Mouse (Mus musculus) liver, adult 2 months (tissue): ENCODE data around the gene Dpysl4. TPM values are rescaled to one million over a fixed set of nuclear protein-coding genes. Genes with fewer than 3 reads are reported as not detected.

Experiments
- DNase-seq: peaks from one replicate; pipeline ENCODE4 v3.0.0-alpha.2; 2011; ENCODE audit warnings: low read depth, low spot score; ENCODE audit errors: extremely low read depth
- H3K27ac ChIP-seq: fragments of 200-500 bp; replicated peaks from 2 replicates; pipeline ENCODE4 v1.5.1; 2012; ENCODE audit warnings: low read depth, mild to moderate bottlenecking, control low read depth, inconsistent platforms, low read length; ENCODE audit not compliant: insufficient read depth
- H3K27me3 ChIP-seq: fragments of 200-500 bp; 2 replicates; pipeline ENCODE4 v1.6.1; 2012; ENCODE audit warnings: mild to moderate bottlenecking, moderate library complexity, low read length, inconsistent platforms; ENCODE audit not compliant: control insufficient read depth, insufficient read depth
- H3K36me3 ChIP-seq: fragments of 200-500 bp; 2 replicates; pipeline ENCODE4 v1.6.1; 2012; ENCODE audit warnings: low read length, inconsistent platforms; ENCODE audit not compliant: control insufficient read depth, insufficient read depth
- H3K4me1 ChIP-seq: fragments of 200-500 bp; 2 replicates; pipeline ENCODE4 v1.6.1; 2011; ENCODE audit warnings: low read length; ENCODE audit not compliant: control insufficient read depth, insufficient read depth
- H3K4me3 ChIP-seq: fragments of 200-500 bp; 2 replicates; pipeline ENCODE4 v1.5.1; 2011; ENCODE audit warnings: low read depth, mild to moderate bottlenecking, control low read depth, low read length, moderate library complexity; ENCODE audit not compliant: insufficient read depth
- H3K79me2 ChIP-seq: fragments of 200-500 bp; 2 replicates; pipeline ENCODE4 v1.6.1; 2012; ENCODE audit warnings: inconsistent platforms, mild to moderate bottlenecking, low read length, moderate library complexity; ENCODE audit not compliant: control insufficient read depth, insufficient read depth
- H3K9ac ChIP-seq: fragments of 200-500 bp; 2 replicates; pipeline ENCODE4 v1.6.1; 2012; ENCODE audit warnings: low read depth, mild to moderate bottlenecking, control low read depth, inconsistent platforms, low read length
- CTCF ChIP-seq: fragments of 200-500 bp; IDR thresholded peaks from 2 replicates; pipeline ENCODE4 v1.5.1; 2011; ENCODE audit warnings: low read depth, low read length, control low read depth
- POLR2A ChIP-seq: fragments of 200-500 bp; IDR thresholded peaks from 2 replicates; pipeline ENCODE4 v1.6.1; 2011; ENCODE audit warnings: low read length, control low read depth; ENCODE audit not compliant: insufficient read depth; ENCODE audit errors: extremely low read depth
- WGBS: fragments of 180-500 bp; shearing (Covaris S2); methylation state at CpG from one replicate; pipeline ENCODE4 v1.1.7; 2018; 5-methylcytosine and 5-hydroxymethylcytosine counted together
- polyA plus RNA-seq: library from polyadenylated mRNA; depleted of rRNA; stranded (reverse); fragments of >200 nt; gene quantifications from 2 replicates; pipeline ENCODE4 v1.2.3, GENCODE M21; 2012
- total RNA-seq: library from RNA; depleted of rRNA; stranded (reverse); fragments of >200 nt; gene quantifications from 2 replicates; pipeline ENCODE4 v1.2.3, GENCODE M21; 2014

The Dpysl4 gene
- total and polyA plus RNA-seq, 2 experiments: 0.11 to 0.28 TPM

DNA sequence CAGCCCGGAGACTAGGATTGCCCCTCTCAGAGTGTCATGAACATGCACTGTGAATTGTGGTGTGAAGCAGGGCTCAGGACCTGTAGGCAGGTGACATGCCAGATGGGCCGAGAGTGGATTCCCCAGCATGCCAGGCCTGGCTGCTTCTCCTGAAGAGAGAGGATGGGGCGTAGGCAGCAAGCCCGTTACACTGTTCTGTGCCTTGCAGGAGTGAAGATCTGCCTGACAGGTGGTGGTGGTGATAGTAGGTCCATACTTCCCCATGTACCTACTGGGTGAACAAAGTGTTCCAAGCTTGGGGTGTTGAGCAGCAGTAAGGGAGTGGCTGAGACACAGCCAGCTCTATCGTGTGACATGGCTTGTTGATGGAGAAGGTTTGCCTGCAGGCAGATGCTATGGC lies 7.3 kb downstream of the Dpysl4 start:
- DNase-seq: no peak

DNA sequence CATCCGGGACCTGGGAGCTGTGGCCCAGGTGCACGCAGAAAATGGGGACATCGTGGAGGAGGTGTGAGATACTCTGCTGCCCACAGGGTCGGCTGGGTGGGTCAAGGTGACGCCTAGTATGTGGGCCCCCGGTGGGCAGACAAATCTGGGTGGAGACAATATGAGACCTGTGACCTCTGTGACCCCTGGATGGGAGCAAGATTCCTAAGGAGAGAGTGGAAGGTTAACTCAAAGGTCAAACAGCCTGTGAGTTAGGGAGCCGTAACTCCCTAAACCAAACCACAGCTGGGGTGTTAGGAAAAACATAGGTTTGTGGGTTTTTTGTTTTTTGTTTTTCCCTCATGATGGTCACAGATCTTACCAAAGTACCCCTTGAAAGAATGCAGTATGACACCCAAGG lies 8.0 kb downstream of the Dpysl4 start:
- no peak for TF ChIP-seq CTCF
- no peak for TF ChIP-seq POLR2A
- H3K79me2 ChIP-seq: no peaks in the 10 kb centered on the region
- H3K27ac ChIP-seq: no peak overlapping the region
- H3K4me3 ChIP-seq: no peak overlapping the region
- H3K36me3 ChIP-seq: no peaks in the 10 kb centered on the region
- no peaks in the 10 kb centered on the region for H3K4me1 ChIP-seq
- H3K9ac ChIP-seq: no peak overlapping the region
- 68% methylated on average over 7 of the region's 7 CpGs for WGBS
- DNase-seq: no peak
- H3K27me3 ChIP-seq: no peaks in the 10 kb centered on the region

More for the DNA sequence above, 7.3 kb downstream of the Dpysl4 start:
- H3K27ac ChIP-seq: no peak overlapping the region
- H3K36me3 ChIP-seq: no peaks in the 10 kb centered on the region
- H3K79me2 ChIP-seq: no peaks in the 10 kb centered on the region
- TF ChIP-seq CTCF (no peak), POLR2A (no peak)
- WGBS: 85% methylated on average over 5 of the region's 5 CpGs
- no peak overlapping the region for H3K4me3 ChIP-seq
- H3K27me3 ChIP-seq: no peaks in the 10 kb centered on the region
- no peak overlapping the region for H3K9ac ChIP-seq
- no peaks in the 10 kb centered on the region for H3K4me1 ChIP-seq

DNA sequence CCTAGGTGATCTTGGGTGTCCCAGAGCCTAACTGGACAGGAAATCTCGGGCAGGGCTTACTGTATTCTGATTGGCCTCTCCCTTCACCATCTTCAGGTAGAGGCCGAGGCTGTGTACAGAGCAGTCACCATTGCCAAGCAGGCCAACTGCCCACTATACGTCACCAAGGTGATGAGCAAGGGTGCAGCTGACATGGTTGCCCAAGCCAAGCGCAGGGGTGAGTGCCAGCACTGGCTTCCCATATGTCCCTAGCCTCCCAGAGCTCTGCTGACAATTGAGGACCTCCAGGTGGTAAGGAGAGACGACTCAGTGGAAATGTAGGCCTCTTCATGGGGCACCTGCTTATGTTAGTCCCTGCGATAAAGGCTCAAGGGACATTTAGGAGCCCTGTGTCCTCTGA lies 9.0 kb downstream of the Dpysl4 start:
- no peaks in the 10 kb centered on the region for H3K79me2 ChIP-seq
- no peak for DNase-seq
- H3K9ac ChIP-seq: no peak overlapping the region
- WGBS: 80% methylated on average over 6 of the region's 6 CpGs
- TF ChIP-seq POLR2A (no peak), CTCF (no peak)
- no peaks in the 10 kb centered on the region for H3K4me1 ChIP-seq
- no peaks in the 10 kb centered on the region for H3K27me3 ChIP-seq
- no peak overlapping the region for H3K4me3 ChIP-seq
- no peak overlapping the region for H3K27ac ChIP-seq
- no peaks in the 10 kb centered on the region for H3K36me3 ChIP-seq

DNA sequence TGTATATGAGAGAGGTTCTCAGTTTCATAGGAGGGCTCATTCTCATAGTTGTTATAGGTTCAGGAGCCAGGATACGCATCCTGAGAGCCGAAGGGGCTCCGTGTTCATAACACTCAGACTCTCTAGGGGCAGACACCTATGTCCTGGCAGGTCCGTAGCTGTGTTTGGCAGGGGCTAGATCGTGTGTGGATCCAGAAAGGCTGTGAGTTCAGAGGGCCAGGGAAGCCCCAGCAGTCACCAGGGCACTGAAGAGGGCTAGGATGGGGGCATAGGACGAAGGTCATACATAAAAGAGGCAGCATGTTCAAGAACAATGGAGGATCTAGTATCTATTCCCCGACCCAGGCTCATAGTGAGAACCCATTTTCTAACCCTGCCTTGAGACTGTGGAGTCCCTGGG lies 9.5 kb downstream of the Dpysl4 start:
- no peak overlapping the region for H3K27ac ChIP-seq
- DNase-seq: no peak

DNA sequence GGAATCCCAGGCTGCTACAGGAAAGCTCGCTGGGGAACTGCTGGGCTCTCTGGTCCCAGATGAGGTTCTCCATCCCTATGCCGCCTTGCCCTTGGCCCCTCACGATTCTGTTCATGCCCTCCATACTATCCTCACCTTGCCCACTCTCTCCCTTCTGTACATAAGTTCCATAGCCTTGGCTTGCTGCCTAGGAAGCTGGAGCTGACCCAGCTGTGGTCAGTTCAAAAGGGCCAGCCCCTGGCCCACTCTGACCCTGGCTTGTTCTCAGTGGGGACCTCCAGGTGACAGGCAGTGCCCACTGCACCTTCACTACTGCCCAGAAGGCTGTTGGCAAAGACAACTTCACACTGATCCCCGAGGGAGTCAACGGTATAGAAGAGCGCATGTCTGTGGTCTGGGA lies 10.6 kb downstream of the Dpysl4 start:
- WGBS: 88% methylated on average over 6 of the region's 6 CpGs
- H3K27ac ChIP-seq: no peak overlapping the region
- no peak overlapping the region for H3K9ac ChIP-seq
- DNase-seq: no peak
- no peaks in the 10 kb centered on the region for H3K36me3 ChIP-seq
- H3K27me3 ChIP-seq: no peaks in the 10 kb centered on the region
- no peaks in the 10 kb centered on the region for H3K79me2 ChIP-seq
- TF ChIP-seq POLR2A: no peak
- TF ChIP-seq CTCF: no peak
- no peaks in the 10 kb centered on the region for H3K4me1 ChIP-seq
- H3K4me3 ChIP-seq: no peak overlapping the region

More for the DNA sequence above, 9.5 kb downstream of the Dpysl4 start:
- Histone ChIP-seq H3K4me3 (no peak overlapping the region), H3K4me1 (no peaks in the 10 kb centered on the region), H3K9ac (no peak overlapping the region), H3K36me3 (no peaks in the 10 kb centered on the region), H3K27me3 (no peaks in the 10 kb centered on the region), H3K79me2 (no peaks in the 10 kb centered on the region)
- WGBS: 83% methylated on average over 7 of the region's 7 CpGs
- no peak for TF ChIP-seq POLR2A
- no peak for TF ChIP-seq CTCF

DNA sequence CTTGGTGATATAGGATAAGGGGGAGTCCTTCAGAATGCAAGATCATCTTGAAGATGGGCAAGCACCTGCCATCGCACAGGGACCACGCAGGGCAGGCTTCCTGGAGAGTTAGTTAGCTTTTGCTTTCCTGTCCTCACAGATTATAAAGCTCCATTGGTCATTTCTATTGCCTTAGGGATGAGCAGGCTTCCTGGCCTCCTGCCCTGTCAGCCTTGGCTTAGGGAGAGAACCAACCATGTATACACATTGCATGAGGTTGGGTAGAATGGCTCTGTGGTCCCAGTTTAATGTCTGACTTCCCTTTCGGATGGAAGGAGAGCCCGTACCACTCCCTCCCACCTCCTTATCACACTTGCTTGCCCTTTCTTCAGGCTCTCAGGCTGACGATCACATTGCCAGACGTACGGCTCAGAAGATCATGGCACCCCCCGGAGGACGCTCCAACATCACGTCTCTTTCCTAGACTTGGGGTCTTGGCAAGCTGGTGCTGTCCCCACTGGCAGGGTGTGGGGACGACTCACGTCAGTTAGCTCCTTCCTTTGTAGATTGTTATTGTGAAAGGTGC lies 14.8 kb downstream of the Dpysl4 start:
- 75% methylated on average over 12 of the region's 12 CpGs for WGBS
- no peak for TF ChIP-seq CTCF
- TF ChIP-seq POLR2A: no peak
- Histone ChIP-seq H3K4me1 (no peaks in the 10 kb centered on the region), H3K79me2 (no peaks in the 10 kb centered on the region), H3K27ac (no peak overlapping the region), H3K9ac (no peak overlapping the region), H3K36me3 (no peaks in the 10 kb centered on the region), H3K4me3 (no peak overlapping the region), H3K27me3 (no peaks in the 10 kb centered on the region)
- DNase-seq: no peak
